Mouse (Mus musculus): ENCODE measurements around the gene Ttll8. TPM values are rescaled to one million over a fixed set of nuclear protein-coding genes. Genes with fewer than 3 reads are reported as not detected.
A peak's percentile ranks its signal among the peaks of the same experiment; 100 is the strongest.

The Ttll8 gene
- polyA plus RNA-seq, 1 experiment from 2014 or later = 0.16 TPM

DNA sequence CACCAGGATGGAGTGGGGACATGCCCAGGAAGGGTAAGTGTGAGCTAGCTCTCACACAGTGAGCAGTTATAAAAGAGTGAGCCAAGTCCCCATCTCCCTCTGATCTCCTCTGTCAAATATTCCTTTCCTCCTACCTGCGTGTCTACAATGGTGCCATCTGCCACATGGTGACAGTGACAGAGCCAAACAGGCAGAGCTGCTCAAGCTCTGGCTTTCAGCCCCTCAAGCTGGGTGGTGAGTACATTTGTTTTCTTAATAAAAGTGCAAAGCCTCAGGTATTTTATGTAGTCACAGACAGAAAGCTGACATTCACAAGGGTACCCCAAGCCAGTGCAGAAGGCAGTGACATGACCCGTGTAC is 16.9 kb downstream of the Ttll8 start:
- H3K9ac ChIP-seq (ENCODE audit: low read depth, low read length) = no peak overlapping the region
- no peak overlapping the region for H3K4me3 ChIP-seq (ENCODE audit: low read depth, low read length)
- 86% methylated on average over 2 of the region's 2 CpGs for WGBS
- no peaks in the 10 kb centered on the region for H3K36me3 ChIP-seq (ENCODE audit: control insufficient read depth, insufficient read depth, low read length)
- no peaks in the 10 kb centered on the region for H3K4me1 ChIP-seq (ENCODE audit: control insufficient read depth, insufficient read depth, low read length)
- ATAC-seq = no peak
- no peak overlapping the region for H3K27ac ChIP-seq (ENCODE audit: low read length)
- H3K27me3 ChIP-seq (ENCODE audit: control insufficient read depth, insufficient read depth, low read depth, low read length) = no peaks in the 10 kb centered on the region
- H3K4me2 ChIP-seq (ENCODE audit: low read length) = no peak overlapping the region
- no peaks in the 10 kb centered on the region for H3K9me3 ChIP-seq (replicated peaks; ENCODE audit: control insufficient read depth, low read length, poor library complexity, severe bottlenecking)

GRCm38 (mm10) chr15:88936619-88937290 is 17.5 kb downstream of the Ttll8 start:
- Histone ChIP-seq H3K4me3 (ENCODE audit: low read depth, low read length) (no peak overlapping the region), H3K4me1 (ENCODE audit: control insufficient read depth, insufficient read depth, low read length) (no peaks in the 10 kb centered on the region), H3K9me3 (replicated peaks; ENCODE audit: control insufficient read depth, low read length, poor library complexity, severe bottlenecking) (no peaks in the 10 kb centered on the region), H3K27ac (ENCODE audit: low read length) (no peak overlapping the region), H3K9ac (ENCODE audit: low read depth, low read length) (no peak overlapping the region), H3K36me3 (ENCODE audit: control insufficient read depth, insufficient read depth, low read length) (no peaks in the 10 kb centered on the region), H3K27me3 (ENCODE audit: control insufficient read depth, insufficient read depth, low read depth, low read length) (no peaks in the 10 kb centered on the region), H3K4me2 (ENCODE audit: low read length) (no peak overlapping the region)
- no peak for ATAC-seq
- WGBS = 69% methylated on average over 6 of the region's 6 CpGs

- 52% methylated on average over 7 of the region's 7 CpGs for WGBS
Observed at GRCm38 (mm10) chr15:88934141-88934540, 20.1 kb downstream of the Ttll8 start.

GRCm38 (mm10) chr15:88932667-88933066 is 21.6 kb downstream of the Ttll8 start:
- WGBS = 92% methylated on average over 10 of the region's 10 CpGs
- Histone ChIP-seq H3K27me3 (ENCODE audit: control insufficient read depth, insufficient read depth, low read depth, low read length) (no peaks in the 10 kb centered on the region), H3K36me3 (ENCODE audit: control insufficient read depth, insufficient read depth, low read length) (no peaks in the 10 kb centered on the region)

More at GRCm38 (mm10) chr15:88934141-88934540, 20.1 kb downstream of the Ttll8 start:
- no peaks in the 10 kb centered on the region for H3K27me3 ChIP-seq (ENCODE audit: control insufficient read depth, insufficient read depth, low read depth, low read length)
- no peaks in the 10 kb centered on the region for H3K9me3 ChIP-seq (replicated peaks; ENCODE audit: control insufficient read depth, low read length, poor library complexity, severe bottlenecking)
- no peaks in the 10 kb centered on the region for H3K4me1 ChIP-seq (ENCODE audit: control insufficient read depth, insufficient read depth, low read length)
- no peak overlapping the region for H3K4me3 ChIP-seq (ENCODE audit: low read depth, low read length)
- ATAC-seq = no peak
- no peak overlapping the region for H3K9ac ChIP-seq (ENCODE audit: low read depth, low read length)
- H3K27ac ChIP-seq (ENCODE audit: low read length) = no peak overlapping the region
- H3K4me2 ChIP-seq (ENCODE audit: low read length) = no peak overlapping the region
- no peaks in the 10 kb centered on the region for H3K36me3 ChIP-seq (ENCODE audit: control insufficient read depth, insufficient read depth, low read length)

DNA sequence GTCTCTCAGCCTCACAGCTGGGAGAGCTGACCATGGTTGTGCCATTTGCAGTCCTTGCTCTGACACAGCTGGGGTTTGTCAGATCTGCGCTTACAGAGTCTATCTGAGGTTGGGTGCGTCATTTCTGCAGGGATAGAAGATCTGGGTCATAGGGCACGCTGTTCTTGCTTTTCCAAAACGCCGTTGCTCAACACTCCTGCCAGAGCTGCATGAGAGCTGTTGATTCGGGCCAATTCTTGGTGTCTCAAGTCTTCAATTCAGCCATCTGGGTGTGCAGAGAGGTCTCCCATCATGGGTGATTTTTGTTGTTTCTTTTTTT is 32.3 kb downstream of the Ttll8 start:
- Histone ChIP-seq H3K27ac (ENCODE audit: low read length) (no peak overlapping the region), H3K36me3 (ENCODE audit: control insufficient read depth, insufficient read depth, low read length) (no peaks in the 10 kb centered on the region), H3K9ac (ENCODE audit: low read depth, low read length) (no peak overlapping the region), H3K4me1 (ENCODE audit: control insufficient read depth, insufficient read depth, low read length) (no peaks in the 10 kb centered on the region), H3K27me3 (ENCODE audit: control insufficient read depth, insufficient read depth, low read depth, low read length) (no peaks in the 10 kb centered on the region), H3K4me3 (ENCODE audit: low read depth, low read length) (no peak overlapping the region), H3K9me3 (replicated peaks; ENCODE audit: control insufficient read depth, low read length, poor library complexity, severe bottlenecking) (no peaks in the 10 kb centered on the region), H3K4me2 (ENCODE audit: low read length) (no peak overlapping the region)
- 77% methylated on average over 6 of the region's 6 CpGs for WGBS
- no peak for ATAC-seq

More at GRCm38 (mm10) chr15:88932667-88933066, 21.6 kb downstream of the Ttll8 start:
- H3K27ac ChIP-seq (ENCODE audit: low read length) = no peak overlapping the region
- H3K9ac ChIP-seq (ENCODE audit: low read depth, low read length) = no peak overlapping the region
- ATAC-seq = no peak
- H3K9me3 ChIP-seq (replicated peaks; ENCODE audit: control insufficient read depth, low read length, poor library complexity, severe bottlenecking) = no peaks in the 10 kb centered on the region
- H3K4me3 ChIP-seq (ENCODE audit: low read depth, low read length) = no peak overlapping the region
- no peak overlapping the region for H3K4me2 ChIP-seq (ENCODE audit: low read length)
- no peaks in the 10 kb centered on the region for H3K4me1 ChIP-seq (ENCODE audit: control insufficient read depth, insufficient read depth, low read length)

GRCm38 (mm10) chr15:88921131-88921991 is 32.9 kb downstream of the Ttll8 start:
- Histone ChIP-seq H3K4me1 (ENCODE audit: control insufficient read depth, insufficient read depth, low read length) (no peaks in the 10 kb centered on the region), H3K27ac (ENCODE audit: low read length) (no peak overlapping the region), H3K9ac (ENCODE audit: low read depth, low read length) (no peak overlapping the region), H3K4me3 (ENCODE audit: low read depth, low read length) (no peak overlapping the region), H3K36me3 (ENCODE audit: control insufficient read depth, insufficient read depth, low read length) (no peaks in the 10 kb centered on the region), H3K4me2 (ENCODE audit: low read length) (no peak overlapping the region; the same call in 1 of the 2 replicates), H3K27me3 (ENCODE audit: control insufficient read depth, insufficient read depth, low read depth, low read length) (no peaks in the 10 kb centered on the region), H3K9me3 (replicated peaks; ENCODE audit: control insufficient read depth, low read length, poor library complexity, severe bottlenecking) (no peaks in the 10 kb centered on the region)
- 26% methylated on average over 12 of the region's 12 CpGs for WGBS
- peak; percentile 82; the same call in 1 of the 2 replicates for ATAC-seq

DNA sequence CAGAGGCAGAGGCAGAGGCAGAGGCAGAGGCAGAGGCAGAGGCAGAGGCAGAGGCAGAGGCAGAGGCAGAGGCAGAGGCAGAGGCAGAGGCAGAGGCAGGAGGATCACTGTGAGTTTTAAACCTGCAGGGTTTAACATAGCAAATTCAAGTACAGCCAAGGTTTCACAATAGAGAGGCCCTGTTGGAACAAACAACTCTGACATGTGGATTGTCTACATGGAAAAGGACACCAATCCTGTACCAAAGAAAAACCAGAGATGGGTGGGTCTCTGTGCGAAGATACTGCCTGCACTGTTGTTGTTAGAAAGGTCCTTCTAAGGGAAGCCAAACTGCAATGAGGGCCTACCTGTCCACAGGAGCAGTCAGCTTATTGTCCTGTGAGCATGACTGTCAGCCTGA is 34.2 kb downstream of the Ttll8 start:
- 96% methylated on average over 1 of the region's 1 CpGs for WGBS
- Histone ChIP-seq H3K27ac (ENCODE audit: low read length) (no peak overlapping the region), H3K9ac (ENCODE audit: low read depth, low read length) (no peak overlapping the region), H3K4me1 (ENCODE audit: control insufficient read depth, insufficient read depth, low read length) (no peaks in the 10 kb centered on the region), H3K4me2 (ENCODE audit: low read length) (no peak overlapping the region), H3K27me3 (ENCODE audit: control insufficient read depth, insufficient read depth, low read depth, low read length) (no peaks in the 10 kb centered on the region), H3K36me3 (ENCODE audit: control insufficient read depth, insufficient read depth, low read length) (no peaks in the 10 kb centered on the region), H3K9me3 (replicated peaks; ENCODE audit: control insufficient read depth, low read length, poor library complexity, severe bottlenecking) (no peaks in the 10 kb centered on the region), H3K4me3 (ENCODE audit: low read depth, low read length) (no peak overlapping the region)
- ATAC-seq = no peak

- no peak overlapping the region for H3K9ac ChIP-seq (ENCODE audit: low read depth, low read length)
- ATAC-seq = no peak
- 86% methylated on average over 12 of the region's 12 CpGs for WGBS
- no peaks in the 10 kb centered on the region for H3K4me1 ChIP-seq (ENCODE audit: control insufficient read depth, insufficient read depth, low read length)
- no peaks in the 10 kb centered on the region for H3K36me3 ChIP-seq (ENCODE audit: control insufficient read depth, insufficient read depth, low read length)
- H3K27me3 ChIP-seq (ENCODE audit: control insufficient read depth, insufficient read depth, low read depth, low read length) = no peaks in the 10 kb centered on the region
- H3K4me2 ChIP-seq (ENCODE audit: low read length) = no peak overlapping the region
- H3K4me3 ChIP-seq (ENCODE audit: low read depth, low read length) = no peak overlapping the region
- H3K9me3 ChIP-seq (replicated peaks; ENCODE audit: control insufficient read depth, low read length, poor library complexity, severe bottlenecking) = no peaks in the 10 kb centered on the region
- H3K27ac ChIP-seq (ENCODE audit: low read length) = no peak overlapping the region
Observed at GRCm38 (mm10) chr15:88919328-88919727, 34.9 kb downstream of the Ttll8 start.

- H3K27me3 ChIP-seq (ENCODE audit: control insufficient read depth, insufficient read depth, low read depth, low read length) = no peaks in the 10 kb centered on the region
- H3K36me3 ChIP-seq (ENCODE audit: control insufficient read depth, insufficient read depth, low read length) = no peaks in the 10 kb centered on the region
- H3K4me1 ChIP-seq (ENCODE audit: control insufficient read depth, insufficient read depth, low read length) = no peaks in the 10 kb centered on the region
- H3K9ac ChIP-seq (ENCODE audit: low read depth, low read length) = no peak overlapping the region
- no peak overlapping the region for H3K27ac ChIP-seq (ENCODE audit: low read length)
- H3K9me3 ChIP-seq (replicated peaks; ENCODE audit: control insufficient read depth, low read length, poor library complexity, severe bottlenecking) = no peaks in the 10 kb centered on the region
- 96% methylated on average over 8 of the region's 8 CpGs for WGBS
- no peak overlapping the region for H3K4me2 ChIP-seq (ENCODE audit: low read length)
- ATAC-seq = no peak
- H3K4me3 ChIP-seq (ENCODE audit: low read depth, low read length) = no peak overlapping the region
Observed at GRCm38 (mm10) chr15:88917126-88917525, 37.1 kb downstream of the Ttll8 start.
